Mouse (Mus musculus) intestine, embryonic 16.5 days (tissue): ENCODE measurements at regions not wholly inside any gene's neighbourhood (a gene's known extent, or its start where the extent isn't known, plus 50 kb on each side); places are given as distances from the start of the nearest gene placed in this dataset.
"Not testable (repeated sequence)": the region's sequence is repeated elsewhere in the genome, so short reads cannot be mapped to it uniquely, and the experiment has no call there.

Experiments
- ATAC-seq: fragments of 200-750 bp; cut with Nextera tagmentation; 2 replicates; pipeline ENCODE4 v1.8.0; 2017; ENCODE audit warnings: moderate TSS enrichment, moderate library complexity
- H3K27ac ChIP-seq: fragments of 300-500 bp; sonication (generic); 2 replicates; pipeline ENCODE4 v1.5.1; 2014; ENCODE audit warnings: mild to moderate bottlenecking, low read length
- H3K27me3 ChIP-seq: fragments of 300-500 bp; sonication (generic); replicated peaks from 2 replicates; pipeline ENCODE4 v1.6.1; 2014; ENCODE audit warnings: low read length, control low read depth, mixed read lengths; ENCODE audit not compliant: control insufficient read depth, insufficient read depth
- H3K36me3 ChIP-seq: fragments of 300-500 bp; sonication (generic); 2 replicates; pipeline ENCODE4 v1.6.1; 2014; ENCODE audit warnings: low read length, control low read depth; ENCODE audit not compliant: control insufficient read depth, insufficient read depth
- H3K4me1 ChIP-seq: fragments of 300-500 bp; sonication (generic); 2 replicates; pipeline ENCODE4 v1.6.1; 2014; ENCODE audit warnings: low read length, control low read depth, mixed read lengths; ENCODE audit not compliant: control insufficient read depth, insufficient read depth
- H3K4me2 ChIP-seq: fragments of 300-500 bp; sonication (generic); 2 replicates; pipeline ENCODE4 v1.6.1; 2014; ENCODE audit warnings: low read depth, low read length, control low read depth
- H3K4me3 ChIP-seq: fragments of 300-500 bp; sonication (generic); 2 replicates; pipeline ENCODE4 v1.5.1; 2014; ENCODE audit warnings: mild to moderate bottlenecking, low read length
- H3K9ac ChIP-seq: fragments of 300-500 bp; sonication (generic); 2 replicates; pipeline ENCODE4 v1.6.1; 2014; ENCODE audit warnings: low read depth, low read length
- H3K9me3 ChIP-seq: fragments of 300-500 bp; sonication (generic); 2 replicates; pipeline ENCODE4 v1.6.1; 2016; ENCODE audit warnings: low read length, control low read depth; ENCODE audit not compliant: control insufficient read depth
- WGBS: fragments of 180-500 bp; shearing (Covaris S2); extraction: QIAGEN DNeasy Blood & Tissue Kit; methylation state at CpG from one replicate; pipeline ENCODE4 v1.1.7; 2014; 5-methylcytosine and 5-hydroxymethylcytosine counted together

GRCm38 (mm10) chr9:114149041-114149440 is 92.1 kb downstream of the Susd5 start:
- H3K4me3 ChIP-seq, H3K9me3 ChIP-seq, ATAC-seq, H3K27ac ChIP-seq, H3K36me3 ChIP-seq, H3K4me2 ChIP-seq, H3K4me1 ChIP-seq, H3K9ac ChIP-seq, H3K27me3 ChIP-seq: not testable (repeated sequence)

- ATAC-seq, result peak; percentile 79
- not testable (repeated sequence) for H3K36me3 ChIP-seq, H3K4me3 ChIP-seq, H3K27ac ChIP-seq, H3K9me3 ChIP-seq, H3K4me2 ChIP-seq, H3K27me3 ChIP-seq, H3K9ac ChIP-seq, H3K4me1 ChIP-seq
- no CpG with 5 or more reads among the region's 1 CpGs for WGBS
Observed at GRCm38 (mm10) chr9:114189371-114189770, 132.4 kb downstream of the Susd5 start.

- WGBS, result 73% methylated on average over 4 of the region's 4 CpGs
- H3K27me3 ChIP-seq, result no peaks in the 10 kb centered on the region
- no peak for ATAC-seq
Observed at GRCm38 (mm10) chr9:114201036-114201435, 128.9 kb upstream of the Bcl2a1c start.

GRCm38 (mm10) chr9:114240528-114240927 is 89.4 kb upstream of the Bcl2a1c start:
- ATAC-seq, result peak; percentile 77
- H3K9ac ChIP-seq, result not testable (repeated sequence)
- WGBS, result 52% methylated on average over 1 of the region's 1 CpGs

More at GRCm38 (mm10) chr9:114201036-114201435, 128.9 kb upstream of the Bcl2a1c start:
- Histone ChIP-seq H3K9ac (no peak overlapping the region), H3K4me3 (no peak overlapping the region), H3K27ac (no peak overlapping the region), H3K9me3 (no peaks in the 10 kb centered on the region), H3K4me1 (no peaks in the 10 kb centered on the region), H3K4me2 (no peak overlapping the region), H3K36me3 (no peaks in the 10 kb centered on the region)

GRCm38 (mm10) chr9:114279678-114280077 is 50.3 kb upstream of the Bcl2a1c start:
- H3K4me2 ChIP-seq, H3K4me3 ChIP-seq, H3K9me3 ChIP-seq, H3K27me3 ChIP-seq, H3K9ac ChIP-seq, ATAC-seq, H3K36me3 ChIP-seq, H3K4me1 ChIP-seq, H3K27ac ChIP-seq: not testable (repeated sequence)

More at GRCm38 (mm10) chr9:114240528-114240927, 89.4 kb upstream of the Bcl2a1c start:
- H3K27me3 ChIP-seq, H3K4me2 ChIP-seq, H3K9me3 ChIP-seq, H3K36me3 ChIP-seq, H3K4me3 ChIP-seq, H3K27ac ChIP-seq, H3K4me1 ChIP-seq: not testable (repeated sequence)
